Mouse (Mus musculus): ENCODE data around the gene Cacna2d2.

DNA sequence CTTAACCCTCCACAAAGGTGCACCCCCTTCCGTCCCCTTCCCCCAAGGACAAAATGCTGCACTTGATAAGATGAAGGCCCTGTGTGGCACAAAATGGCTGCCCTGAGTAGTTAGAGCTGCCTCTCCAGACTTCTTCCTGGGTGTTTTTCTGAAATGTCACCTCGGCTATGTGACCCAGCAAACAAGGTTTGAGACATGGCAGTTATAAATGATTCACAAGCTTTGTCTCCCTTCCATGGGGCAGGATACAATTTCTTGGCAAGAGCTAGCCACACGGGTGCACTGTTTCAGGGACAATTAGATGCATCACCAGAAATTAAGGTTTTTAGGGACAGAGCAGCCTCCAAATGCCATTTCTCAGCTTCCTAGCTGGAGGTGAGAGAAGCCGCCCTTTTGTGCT, 141.0 kb downstream of the Cacna2d2 start:
- TF ChIP-seq GATA1 (IDR thresholded peaks at IDR 0.05; ENCODE audit: borderline replicate concordance, low read length) (no peak), FLI1 (IDR thresholded peaks at IDR 0.05; ENCODE audit: low read length) (no peak)

Data from megakaryocyte, embryonic 14.5 days (primary cell).